Mouse (Mus musculus) heart, adult 2 months (tissue): ENCODE measurements around the gene Sspo. TPM values are rescaled to one million over a fixed set of nuclear protein-coding genes. Genes with fewer than 3 reads are reported as not detected.

Experiments used
- DNase-seq, 2 experiments: peaks; one replicate each; pipeline ENCODE4 v3.0.0; 2021
- H3K27ac ChIP-seq: fragments of 200-600 bp; 2 replicates; pipeline ENCODE4 v1.8.1; 2022
- H3K27me3 ChIP-seq: fragments of 200-500 bp; 2 replicates; pipeline ENCODE4 v1.6.1; 2012; ENCODE audit warnings: mild to moderate bottlenecking, low read length, inconsistent platforms, mixed read lengths; ENCODE audit not compliant: control insufficient read depth, insufficient read depth
- H3K36me3 ChIP-seq: fragments of 200-500 bp; 2 replicates; pipeline ENCODE4 v1.6.1; 2012; ENCODE audit warnings: low read length, inconsistent platforms; ENCODE audit not compliant: control insufficient read depth, insufficient read depth
- H3K4me1 ChIP-seq: fragments of 200-500 bp; 2 replicates; pipeline ENCODE4 v1.6.1; 2011; ENCODE audit warnings: low read length; ENCODE audit not compliant: control insufficient read depth, insufficient read depth
- H3K4me3 ChIP-seq: fragments of 200-600 bp; 2 replicates; pipeline ENCODE4 v1.8.1; 2022
- H3K79me2 ChIP-seq: fragments of 200-500 bp; replicated peaks from 2 replicates; pipeline ENCODE4 v1.6.1; 2012; ENCODE audit warnings: mild to moderate bottlenecking, inconsistent platforms, low read length, moderate library complexity, mixed read lengths; ENCODE audit not compliant: control insufficient read depth, insufficient read depth
- H3K9ac ChIP-seq: fragments of 200-500 bp; 2 replicates; pipeline ENCODE4 v1.6.1; 2012; ENCODE audit warnings: low read depth, mild to moderate bottlenecking, control low read depth, inconsistent platforms, low read length, mixed read lengths
- CTCF ChIP-seq: fragments of 200-600 bp; IDR thresholded peaks from 2 replicates; pipeline ENCODE4 v1.8.1; 2022; ENCODE audit warnings: antibody characterized with exemption, mild to moderate bottlenecking, moderate library complexity
- EP300 ChIP-seq: fragments of 200-500 bp; IDR thresholded peaks from 2 replicates; pipeline ENCODE4 v1.6.1; 2011; ENCODE audit warnings: low read depth, low read length, control low read depth; ENCODE audit not compliant: insufficient read depth
- POLR2A ChIP-seq: fragments of 200-500 bp; IDR thresholded peaks from 2 replicates; pipeline ENCODE4 v1.6.1; 2011; ENCODE audit warnings: mild to moderate bottlenecking, low read depth, low read length, control low read depth; ENCODE audit not compliant: insufficient read depth
- WGBS: fragments of 180-500 bp; shearing (Covaris S2); methylation state at CpG from one replicate; pipeline ENCODE4 v1.1.7; 2018; 5-methylcytosine and 5-hydroxymethylcytosine counted together
- intact Hi-C: fragments of 180-260 bp; cut with DNase I; formaldehyde crosslinking; loops from one replicate; pipeline ENCODE4 v1.15.1; 2025
- polyA plus RNA-seq: library from polyadenylated mRNA; depleted of rRNA; stranded (reverse); fragments of >200 nt; gene quantifications from 2 replicates; pipeline ENCODE4 v1.2.3, GENCODE M21; 2012
- total RNA-seq, 2 experiments: library from RNA; stranded (reverse); gene quantifications; 2 replicates each; pipeline ENCODE4 v1.2.3; 2021

Gene Sspo
- total and polyA plus RNA-seq, 3 experiments: 0.18 to 1.7 (median 0.47) TPM

- intact Hi-C loops: no loop called here
- no peak overlapping the region for H3K9ac ChIP-seq
- H3K27ac ChIP-seq: no peak overlapping the region
- no peaks in the 10 kb centered on the region for H3K36me3 ChIP-seq
- no peak for TF ChIP-seq POLR2A
- no peak for TF ChIP-seq EP300
- H3K79me2 ChIP-seq: no peaks in the 10 kb centered on the region
- no peak for DNase-seq
- no peaks in the 10 kb centered on the region for H3K27me3 ChIP-seq
- WGBS: 6% methylated on average over 2 of the region's 2 CpGs
- no peak overlapping the region for H3K4me3 ChIP-seq
- peaks cover 4% of the 10 kb centered on the region; the same call in 1 of the 2 replicates for H3K4me1 ChIP-seq
Observed at GRCm38 (mm10) chr6:48420647-48421046, 27.4 kb upstream of the Sspo start.

- Histone ChIP-seq H3K79me2 (no peaks in the 10 kb centered on the region), H3K27ac (no peak overlapping the region), H3K27me3 (no peaks in the 10 kb centered on the region), H3K36me3 (no peaks in the 10 kb centered on the region), H3K4me1 (peaks cover 4% of the 10 kb centered on the region; the same call in 1 of the 2 replicates), H3K9ac (no peak overlapping the region), H3K4me3 (no peak overlapping the region)
- no peak for DNase-seq
- intact Hi-C loops: no loop called here
- TF ChIP-seq CTCF (no peak), EP300 (no peak), POLR2A (no peak)
- WGBS: 86% methylated on average over 3 of the region's 3 CpGs
Observed at GRCm38 (mm10) chr6:48423336-48423735, 24.7 kb upstream of the Sspo start.

- WGBS: 71% methylated on average over 5 of the region's 5 CpGs
- TF ChIP-seq POLR2A: no peak
- no peak for TF ChIP-seq EP300
- TF ChIP-seq CTCF: no peak
- H3K4me3 ChIP-seq: no peak overlapping the region
- H3K79me2 ChIP-seq: no peaks in the 10 kb centered on the region
- no peak overlapping the region for H3K27ac ChIP-seq
- H3K27me3 ChIP-seq: no peaks in the 10 kb centered on the region
- peaks cover 4% of the 10 kb centered on the region; the same call in 1 of the 2 replicates for H3K4me1 ChIP-seq
- no peak overlapping the region for H3K9ac ChIP-seq
- DNase-seq: no peak
- no peaks in the 10 kb centered on the region for H3K36me3 ChIP-seq
- intact Hi-C loops: no loop called here
Observed at GRCm38 (mm10) chr6:48424074-48424473, 24.0 kb upstream of the Sspo start.

GRCm38 (mm10) chr6:48426956-48427355 is 21.1 kb upstream of the Sspo start:
- Histone ChIP-seq H3K27me3 (no peaks in the 10 kb centered on the region), H3K4me3 (no peak overlapping the region), H3K4me1 (no peaks in the 10 kb centered on the region; the same call in 1 of the 2 replicates), H3K36me3 (no peaks in the 10 kb centered on the region), H3K9ac (no peak overlapping the region), H3K79me2 (no peaks in the 10 kb centered on the region), H3K27ac (no peak overlapping the region)
- intact Hi-C loops: no loop called here
- WGBS: 77% methylated on average over 5 of the region's 5 CpGs
- TF ChIP-seq EP300 (no peak), CTCF (no peak), POLR2A (no peak)
- no peak for DNase-seq

GRCm38 (mm10) chr6:48428769-48429557 is 19.1 kb upstream of the Sspo start:
- intact Hi-C loops: no loop called here
- Histone ChIP-seq H3K4me3 (no peak overlapping the region), H3K27me3 (no peaks in the 10 kb centered on the region), H3K79me2 (no peaks in the 10 kb centered on the region), H3K9ac (no peak overlapping the region), H3K36me3 (no peaks in the 10 kb centered on the region), H3K27ac (no peak overlapping the region), H3K4me1 (peaks cover 3% of the 10 kb centered on the region)
- TF ChIP-seq POLR2A: no peak
- DNase-seq: no peak
- WGBS: 61% methylated on average over 4 of the region's 4 CpGs

- H3K4me1 ChIP-seq: peaks cover 3% of the 10 kb centered on the region
- H3K27me3 ChIP-seq: no peaks in the 10 kb centered on the region
- WGBS: 77% methylated on average over 5 of the region's 5 CpGs
- no peak overlapping the region for H3K27ac ChIP-seq
- H3K79me2 ChIP-seq: no peaks in the 10 kb centered on the region
- intact Hi-C loops: no loop called here
- H3K4me3 ChIP-seq: no peak overlapping the region
- no peaks in the 10 kb centered on the region for H3K36me3 ChIP-seq
- TF ChIP-seq POLR2A (no peak), EP300 (no peak), CTCF (no peak)
- no peak overlapping the region for H3K9ac ChIP-seq
- no peak for DNase-seq
Observed at GRCm38 (mm10) chr6:48430748-48431147, 17.3 kb upstream of the Sspo start.
